Mouse (Mus musculus): Measurements from ENCODE around the gene Ska2.

Gene Ska2

GRCm38 (mm10) chr11:87173625-87174024 is 64.6 kb downstream of the Ska2 start:
- no peak for DNase-seq (ENCODE audit: low spot score)

Data from layer of hippocampus, adult 11-12 months (tissue).